Mouse (Mus musculus) layer of hippocampus, postnatal 14 days (tissue): ENCODE results near the gene Olfr851. TPM values are rescaled to one million over a fixed set of nuclear protein-coding genes. Genes with fewer than 3 reads are reported as not detected.

Source experiments
- DNase-seq, 2 experiments: peaks; one replicate each; pipeline ENCODE4 v3.0.0; 2021 to 2022; ENCODE audit warnings: low spot score in 2 of 2, mixed read lengths in 1 of 2
- long read RNA-seq, 2 experiments: library from polyadenylated mRNA; stranded (forward); transcript quantifications; one replicate each; pipeline ENCODE4 v2.0.0; 2021
- total RNA-seq, 2 experiments: library from RNA; stranded (reverse); gene quantifications; 2 replicates each; pipeline ENCODE4 v1.2.3; 2021

Gene Olfr851
- not detected for total RNA-seq
- long read RNA-seq, experiment 1, result 0 reads
- long read RNA-seq, experiment 2, result 0 reads

GRCm38 (mm10) chr9:19492995-19493394 lies at the start of gene Olfr851:
Olfr851 (plus strand) TSS chr9:19493295.
- no peak for DNase-seq

GRCm38 (mm10) chr9:19478148-19478547 lies 14.9 kb upstream of the Olfr851 start, which contains the start of gene Olfr850:
Olfr850 (minus strand) TSS chr9:19478248.
- no peak for DNase-seq

DNA sequence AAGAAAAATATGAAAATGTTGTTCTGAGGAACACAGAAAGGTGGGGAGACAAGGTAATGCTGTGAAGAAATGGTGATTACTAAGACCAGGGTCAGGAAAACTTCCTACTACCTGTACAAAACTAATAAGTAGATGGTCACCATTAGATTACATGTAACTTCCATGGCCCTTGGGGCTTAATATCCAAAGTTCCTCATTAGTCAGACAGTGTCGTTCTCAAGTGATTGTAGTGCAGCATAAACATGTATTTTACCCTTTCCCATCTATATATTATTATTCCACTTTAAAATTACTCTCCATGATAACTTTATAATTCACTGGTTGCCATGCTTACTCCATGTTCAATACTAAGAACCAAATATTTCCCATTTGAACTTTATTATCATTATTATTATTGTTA lies 47.9 kb downstream of the Olfr851 start, which contains the start of gene Olfr853:
TSS of gene Olfr853 (minus strand) at position 101 of the 400 bp plus-strand sequence.
- no peak for DNase-seq

Other genes starting within 250 kb of the Olfr851 start
- gene Olfr843, start 241.3 kb upstream of the Olfr851 start, total RNA-seq, result not detected
- not detected for gene Olfr844, start 176.9 kb upstream of the Olfr851 start, total RNA-seq
- gene Olfr845, start 156.8 kb upstream of the Olfr851 start, total RNA-seq, result not detected
- gene Olfr846, start 129.3 kb upstream of the Olfr851 start, total RNA-seq, result not detected
- gene Olfr847, start 114.6 kb upstream of the Olfr851 start, total RNA-seq, result not detected
- not detected for gene Olfr849, start 53.0 kb upstream of the Olfr851 start, total RNA-seq
- gene Olfr850, start 15.0 kb upstream of the Olfr851 start, total RNA-seq, result not detected
- gene Olfr853, start 47.8 kb downstream of the Olfr851 start, total RNA-seq, result not detected
- not detected for gene Olfr854, start 74.1 kb downstream of the Olfr851 start, total RNA-seq
- not detected for gene Olfr855, start 89.3 kb downstream of the Olfr851 start, total RNA-seq
- 10 to 100 TPM; 21.2 to 21.7 TPM for gene Zfp317, start 128.8 kb downstream of the Olfr851 start, total RNA-seq
- gene Olfr857, start 216.1 kb downstream of the Olfr851 start, total RNA-seq, result not detected